Mouse (Mus musculus) bone marrow, adult 2 months (tissue): Measurements from ENCODE around the gene Tac4.

ENCODE experiments used
- CTCF ChIP-seq: fragments of 200-500 bp; IDR thresholded peaks from 2 replicates; pipeline ENCODE4 v1.5.1; 2011; ENCODE audit warnings: low read length, control low read depth; ENCODE audit not compliant: control insufficient read depth, insufficient read depth
- POLR2A ChIP-seq: fragments of 200-500 bp; IDR thresholded peaks from 2 replicates; pipeline ENCODE4 v1.6.1; 2011; ENCODE audit warnings: low read depth, mild to moderate bottlenecking, control low read depth, low read length, borderline replicate concordance; ENCODE audit not compliant: control insufficient read depth

DNA sequence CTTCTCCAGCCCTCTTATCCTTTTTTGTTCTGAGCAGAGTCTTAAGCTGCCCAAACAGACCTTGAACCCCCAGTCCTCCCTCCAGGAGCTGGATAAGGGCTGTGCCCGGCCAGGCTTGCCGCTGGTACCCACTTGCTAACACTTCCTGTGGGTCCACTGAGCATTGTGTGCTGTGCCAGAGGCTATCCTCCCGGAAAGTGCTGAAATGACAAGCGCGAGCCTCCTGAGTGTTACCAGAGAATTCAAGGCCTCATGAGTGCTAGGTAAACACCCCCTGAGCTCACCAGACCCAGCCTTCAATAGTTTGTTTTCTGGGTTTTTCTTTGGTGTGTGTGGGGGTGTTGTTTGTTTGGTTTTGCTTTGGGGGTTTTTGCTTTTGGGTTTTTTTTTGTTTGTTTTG lies 33.9 kb upstream of the Tac4 start:
- TF ChIP-seq CTCF (no peak), POLR2A (no peak)
